Mouse (Mus musculus) left cerebral cortex, postnatal 25 days (tissue): ENCODE measurements at regions not wholly inside any gene's neighbourhood (a gene's known extent, or its start where the extent isn't known, plus 50 kb on each side); places are given as distances from the start of the nearest gene placed in this dataset.

Source experiments
- DNase-seq, 2 experiments: peaks; one replicate each; pipeline ENCODE4 v3.0.0; 2022; ENCODE audit warnings: low spot score in 2 of 2, mixed read lengths in 1 of 2
- intact Hi-C: fragments of 180-260 bp; cut with DNase I; formaldehyde crosslinking; loops from one replicate; pipeline ENCODE4 v1.15.1; 2025

- intact Hi-C loops = no loop called here
- peak in 1 of 2 experiments; percentile 38 for DNase-seq
These were observed 220.8 kb upstream of the Ppp2r3a start for GRCm38 (mm10) chr9:101472101-101473073.

- no peak for DNase-seq
- intact Hi-C loops = no loop called here
These were observed 220.1 kb upstream of the Ppp2r3a start for GRCm38 (mm10) chr9:101471665-101472064.

DNA sequence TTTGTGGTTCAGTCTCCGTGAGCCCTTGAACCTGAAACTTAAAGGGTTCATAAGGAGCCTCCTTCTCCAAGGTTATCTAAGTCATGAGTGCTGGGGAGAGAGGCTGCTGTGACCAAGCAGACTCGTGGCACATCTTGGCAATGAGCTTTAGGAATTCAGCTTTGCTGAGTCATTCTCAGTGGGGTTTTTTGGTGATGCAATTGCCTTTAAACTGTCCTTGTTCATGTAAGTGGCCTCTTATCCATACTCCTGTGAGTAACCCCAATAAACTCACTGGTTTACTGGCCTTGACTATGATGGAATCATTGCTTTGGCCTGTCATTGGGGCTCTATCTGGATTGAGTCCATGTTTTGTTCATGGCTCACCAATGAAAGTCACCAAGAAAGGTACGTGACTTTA is 218.2 kb upstream of the Ppp2r3a start:
- intact Hi-C loops = no loop called here
- DNase-seq = no peak

GRCm38 (mm10) chr9:101464727-101465427 is 213.3 kb upstream of the Ppp2r3a start:
- intact Hi-C loops = no loop called here
- DNase-seq = no peak

- DNase-seq = no peak
- intact Hi-C loops = no loop called here
These were observed 207.5 kb upstream of the Ppp2r3a start for GRCm38 (mm10) chr9:101458947-101459627.

- no peak for DNase-seq
- intact Hi-C loops = no loop called here
These were observed 206.8 kb upstream of the Ppp2r3a start for GRCm38 (mm10) chr9:101458306-101458946.

- intact Hi-C loops = loop anchor here (5.0 kb wide), 1 partner anchor 1051 kb away; no protein-coding TSS in a partner anchor
- peak in 1 of 2 experiments; percentile 70 for DNase-seq
These were observed 194.7 kb upstream of the Ppp2r3a start for GRCm38 (mm10) chr9:101446316-101446715.

- peak; percentile 60 to 98 for DNase-seq
- intact Hi-C loops = loop anchor here (5.0 kb wide), 1 partner anchor 1052 kb away; no protein-coding TSS in a partner anchor
These were observed 194.2 kb upstream of the Ppp2r3a start for GRCm38 (mm10) chr9:101445764-101446163.

GRCm38 (mm10) chr9:101445293-101445692 is 193.7 kb upstream of the Ppp2r3a start:
- DNase-seq = no peak
- intact Hi-C loops = loop anchor here (5.0 kb wide), 1 partner anchor 1052 kb away; no protein-coding TSS in a partner anchor

GRCm38 (mm10) chr9:101439856-101440255 is 188.3 kb upstream of the Ppp2r3a start:
- peak; percentile 9 to 54 for DNase-seq

DNA sequence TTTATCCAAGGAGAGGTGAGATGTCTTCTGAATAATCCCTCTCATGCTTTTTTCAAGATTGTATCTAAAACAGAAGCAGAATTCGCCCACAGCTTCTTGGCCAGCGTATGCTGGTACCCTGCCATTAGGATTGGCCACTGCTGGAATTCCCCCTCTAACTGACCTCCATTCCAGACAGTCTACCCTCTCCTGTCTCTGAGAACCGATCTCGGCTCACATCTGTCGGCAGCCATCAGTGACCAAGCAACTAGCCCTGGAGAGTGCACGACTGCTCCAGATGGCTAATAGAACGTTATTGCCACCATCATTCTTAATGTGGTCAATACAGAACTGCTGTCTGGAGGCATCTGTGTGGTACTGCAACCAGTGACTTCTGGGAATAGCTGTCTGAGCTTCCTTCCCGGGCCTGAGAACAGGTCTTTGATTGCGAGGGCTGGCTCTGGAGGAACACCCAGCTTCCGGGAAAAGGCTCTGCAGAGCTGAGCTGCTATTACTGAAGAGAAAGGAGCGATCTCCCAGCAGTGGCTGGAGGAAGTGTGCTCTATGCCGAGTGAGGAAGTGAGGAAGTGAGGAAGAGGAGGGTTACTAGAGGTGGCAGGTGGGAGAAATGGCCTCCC is 187.1 kb upstream of the Ppp2r3a start:
- intact Hi-C loops = no loop called here
- DNase-seq = no peak

More at GRCm38 (mm10) chr9:101439856-101440255, 188.3 kb upstream of the Ppp2r3a start:
- intact Hi-C loops = no loop called here

- intact Hi-C loops = no loop called here
These were observed 173.5 kb upstream of the Ppp2r3a start for GRCm38 (mm10) chr9:101424974-101425670.

DNA sequence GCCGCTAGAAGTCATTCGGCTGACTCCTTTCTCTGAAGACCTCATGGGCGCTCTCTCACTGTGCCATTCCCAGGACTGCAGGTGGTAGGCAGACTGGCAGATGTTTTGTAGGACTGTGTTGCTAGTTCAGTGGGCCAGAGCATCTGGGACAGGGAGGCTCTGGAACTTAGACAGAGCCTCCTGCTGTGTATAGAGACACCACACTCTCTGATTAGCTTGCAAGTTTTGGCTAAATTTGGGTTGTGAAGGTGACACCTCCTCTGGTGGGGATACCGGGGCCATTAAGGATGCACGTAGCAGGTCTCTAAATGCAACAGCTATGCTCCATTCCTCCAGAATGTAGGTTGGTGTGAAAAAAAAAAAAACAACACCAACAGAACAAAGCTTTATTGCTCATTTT is 171.4 kb upstream of the Ppp2r3a start:
- DNase-seq = peak in 1 of 2 experiments; percentile 76
- intact Hi-C loops = no loop called here

More at GRCm38 (mm10) chr9:101424974-101425670, 173.5 kb upstream of the Ppp2r3a start:
- DNase-seq = no peak

DNA sequence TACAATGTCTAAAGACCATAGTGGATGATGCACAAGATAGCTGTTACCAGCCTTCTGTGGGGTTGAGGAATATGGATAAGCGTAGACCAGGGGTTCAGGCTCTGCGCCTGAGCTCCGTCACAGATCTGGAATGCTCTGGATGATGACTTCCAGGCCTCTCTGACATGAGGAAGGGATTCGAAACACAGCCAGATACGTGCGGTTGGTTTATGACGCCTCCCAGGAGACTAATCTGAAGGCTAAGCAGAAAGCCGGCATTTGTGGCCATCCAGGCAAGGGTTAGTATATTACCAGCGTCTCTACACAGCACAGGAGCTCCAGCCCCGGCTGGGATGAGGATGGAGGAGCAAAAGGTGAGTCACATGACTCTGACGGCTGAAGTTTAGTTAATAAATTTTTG is 170.4 kb upstream of the Ppp2r3a start:
- intact Hi-C loops = no loop called here
- no peak for DNase-seq

GRCm38 (mm10) chr9:101421136-101421535 is 169.5 kb upstream of the Ppp2r3a start:
- no peak for DNase-seq

GRCm38 (mm10) chr9:101420181-101420580 is 168.6 kb upstream of the Ppp2r3a start:
- intact Hi-C loops = no loop called here
- DNase-seq = no peak

More at GRCm38 (mm10) chr9:101421136-101421535, 169.5 kb upstream of the Ppp2r3a start:
- intact Hi-C loops = no loop called here

DNA sequence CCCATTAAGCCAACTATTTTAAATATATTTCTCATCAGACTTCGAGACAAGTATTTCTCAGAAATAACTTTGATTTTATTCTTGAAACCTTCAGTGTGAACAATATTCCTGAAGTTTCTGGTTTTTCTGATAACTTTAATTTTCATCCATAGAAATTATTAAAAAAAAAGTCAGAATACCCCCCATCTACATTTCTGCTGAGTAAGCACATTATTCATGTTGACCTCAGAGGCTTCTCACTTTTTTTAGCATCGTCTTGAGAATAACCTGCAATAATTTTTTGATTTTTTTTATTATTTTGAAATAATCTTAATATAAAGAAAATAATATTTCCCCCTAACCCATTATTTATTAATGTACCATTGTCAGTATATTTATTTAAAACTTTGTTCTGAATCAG is 166.1 kb upstream of the Ppp2r3a start:
- intact Hi-C loops = no loop called here
- DNase-seq = no peak

DNA sequence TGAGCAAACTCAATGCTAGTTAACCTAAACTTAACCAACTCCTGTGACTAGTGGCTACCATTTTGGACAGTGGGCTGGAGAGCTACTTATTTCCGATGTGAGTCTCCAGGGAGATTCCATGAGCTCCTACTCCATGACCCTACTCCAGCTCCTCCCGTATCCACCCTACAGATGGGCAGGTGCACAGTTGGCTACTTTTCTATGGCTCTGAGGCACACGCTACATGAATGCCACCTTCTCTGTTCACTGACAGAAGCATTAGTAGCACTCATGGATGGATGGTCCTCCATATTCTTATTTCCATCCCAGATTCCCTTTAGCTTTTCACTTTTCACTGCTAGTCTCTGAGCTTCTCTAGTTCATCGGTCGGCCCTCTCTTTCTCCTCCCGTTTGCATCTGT is 164.7 kb upstream of the Ppp2r3a start:
- intact Hi-C loops = no loop called here
- DNase-seq = no peak
